Mouse (Mus musculus): ENCODE data around the gene Gpr162.
A peak's percentile ranks its signal among the peaks of the same experiment; 100 is the strongest.
"Not testable (repeated sequence)": the region's sequence is repeated elsewhere in the genome, so short reads cannot be mapped to it uniquely, and the experiment has no call there.

The Gpr162 gene

GRCm38 (mm10) chr6:124811701-124812560 lies 51.9 kb downstream of the Gpr162 start:
- no peak for DNase-seq (ENCODE audit: low read depth, low spot score)

- DNase-seq (ENCODE audit: low read depth, low spot score) = no peak
These were observed 52.4 kb downstream of the Gpr162 start for GRCm38 (mm10) chr6:124811403-124811665.

GRCm38 (mm10) chr6:124810566-124811402 lies 53.0 kb downstream of the Gpr162 start:
- not testable (repeated sequence) for DNase-seq (ENCODE audit: low read depth, low spot score)

- no peak for DNase-seq (ENCODE audit: low read depth, low spot score)
These were observed 53.8 kb downstream of the Gpr162 start for GRCm38 (mm10) chr6:124809775-124810538.

- peak; percentile 83 for DNase-seq (ENCODE audit: low read depth, low spot score)
These were observed 54.6 kb downstream of the Gpr162 start for GRCm38 (mm10) chr6:124809052-124809774.
